ENCODE assay signal across 8 mouse cellular contexts in genomic region chr6:88589517-88589916, GRCm38 (mm10). TPM values are rescaled to one million over a fixed set of nuclear protein-coding genes. Genes with fewer than 3 reads are reported as not detected.
A peak's percentile ranks its signal among the peaks of the same experiment; 100 is the strongest.
DNase-seq lines count a peak whose midpoint lies in the region; ATAC-seq and TF ChIP-seq lines count a peak whose summit lies in the region.

No protein-coding gene starts in this region.

- TF ChIP-seq POLR2A in lung, adult 2 months (IDR thresholded peaks at IDR 0.05; ENCODE audit: borderline replicate concordance, extremely low read depth, low read depth, low read length) = no peak

- peak; percentile 71; the same call in 1 of the 2 replicates for TF ChIP-seq CTCF in lung, adult 2 months (IDR thresholded peaks at IDR 0.05; ENCODE audit: insufficient read depth, low read length)

- intact Hi-C loops in gastrocnemius, postnatal 14 days (cut with DNase I; ENCODE audit: low total_unique reads) = no loop called here

- 36% methylated on average over 5 of the region's 5 CpGs for WGBS in hindbrain, embryonic 10.5 days
- WGBS in hindbrain, embryonic 16.5 days = 21% methylated on average over 5 of the region's 5 CpGs
- WGBS in hindbrain, embryonic 15.5 days = 22% methylated on average over 5 of the region's 5 CpGs
- 16% methylated on average over 5 of the region's 5 CpGs for WGBS in lung, adult 2 months

- peaks cover 4% of the 10 kb centered on the region; the same call in 1 of the 2 replicates for H3K27me3 ChIP-seq in hindbrain, embryonic 10.5 days (ENCODE audit: insufficient read depth, poor library complexity, severe bottlenecking)
- H3K27me3 ChIP-seq in hindbrain, embryonic 16.5 days (replicated peaks; ENCODE audit: control insufficient read depth, insufficient read depth, low read length) = no peaks in the 10 kb centered on the region
- no peaks in the 10 kb centered on the region for H3K27me3 ChIP-seq in hindbrain, embryonic 15.5 days

- H3K27ac ChIP-seq in hindbrain, embryonic 10.5 days = no peak overlapping the region
- H3K27ac ChIP-seq in hindbrain, embryonic 16.5 days (ENCODE audit: low read depth, low read length) = no peak overlapping the region
- no peak overlapping the region for H3K27ac ChIP-seq in hindbrain, embryonic 15.5 days (replicated peaks)

- no peak overlapping the region for H3K4me2 ChIP-seq in hindbrain, embryonic 16.5 days (ENCODE audit: low read length)
- H3K4me2 ChIP-seq in hindbrain, embryonic 15.5 days = no peak overlapping the region

- H3K9ac ChIP-seq in hindbrain, embryonic 16.5 days (ENCODE audit: low read depth, low read length) = no peak overlapping the region
- H3K9ac ChIP-seq in hindbrain, embryonic 15.5 days = no peak overlapping the region

- peaks cover 9% of the 10 kb centered on the region for H3K4me1 ChIP-seq in hindbrain, embryonic 10.5 days (replicated peaks)
- no peaks in the 10 kb centered on the region; the same call in 1 of the 2 replicates for H3K4me1 ChIP-seq in hindbrain, embryonic 16.5 days (ENCODE audit: control insufficient read depth, insufficient read depth, low read depth, low read length)
- 0 out of 2 replicates have a peak, but pooled peaks cover 3% of the 10 kb centered on the region for H3K4me1 ChIP-seq in hindbrain, embryonic 15.5 days (replicated peaks)
- peaks cover 4% of the 10 kb centered on the region for H3K4me1 ChIP-seq in lung, adult 2 months (ENCODE audit: control insufficient read depth, insufficient read depth, low read length)

- no peak for ATAC-seq in hindbrain, embryonic 16.5 days
- peak; percentile 72; the same call in 1 of the 2 replicates for ATAC-seq in hindbrain, embryonic 15.5 days (ENCODE audit: low FRiP score, low read depth)

- H3K4me3 ChIP-seq in hindbrain, embryonic 10.5 days = no peak overlapping the region
- no peak overlapping the region for H3K4me3 ChIP-seq in hindbrain, embryonic 16.5 days (ENCODE audit: low read length)
- H3K4me3 ChIP-seq in hindbrain, embryonic 15.5 days = no peak overlapping the region
- no peak overlapping the region for H3K4me3 ChIP-seq in lung, adult 2 months (replicated peaks; ENCODE audit: extremely low read depth, low read depth, low read length)

- H3K9me3 ChIP-seq in hindbrain, embryonic 10.5 days = no peaks in the 10 kb centered on the region
- no peaks in the 10 kb centered on the region for H3K9me3 ChIP-seq in hindbrain, embryonic 16.5 days (ENCODE audit: control insufficient read depth, low read length)
- H3K9me3 ChIP-seq in hindbrain, embryonic 15.5 days = no peaks in the 10 kb centered on the region

- no peaks in the 10 kb centered on the region for H3K36me3 ChIP-seq in hindbrain, embryonic 10.5 days
- no peaks in the 10 kb centered on the region for H3K36me3 ChIP-seq in hindbrain, embryonic 16.5 days (ENCODE audit: control insufficient read depth, insufficient read depth, low read length)
- H3K36me3 ChIP-seq in hindbrain, embryonic 15.5 days = no peaks in the 10 kb centered on the region

- DNase-seq in hindbrain, embryonic 10.5 days (ENCODE audit: low spot score) = peak; percentile 30
- peak; percentile 73 for DNase-seq in MN1 (ENCODE audit: low spot score)
- peak; percentile 56 for DNase-seq in embryo, embryonic 10.5 days (ENCODE audit: low spot score)
- DNase-seq in lung, adult 2 months = peak; percentile 10
- DNase-seq in right cerebral cortex, postnatal 25 days = peak; percentile 31
- DNase-seq in gastrocnemius, postnatal 14 days = no peak

RNA-seq across cellular contexts. Expression of gene Kbtbd12, which starts 48.2 kb away (rescaled TPM):
- not detected in 2 replicates for polyA plus RNA-seq in hindbrain, embryonic 10.5 days (2016; fragmentation: Nextera tagmentation; extraction: Ambion mirVana)
- 0.60 and 0.74 TPM in 2 replicates for polyA plus RNA-seq in hindbrain, embryonic 16.5 days (2015; fragmentation: Nextera tagmentation; extraction: Ambion mirVana)
- 0.83 and 0.88 TPM in 2 replicates for polyA plus RNA-seq in hindbrain, embryonic 15.5 days (2015; fragmentation: Nextera tagmentation; extraction: Ambion mirVana)
- polyA plus RNA-seq in lung, adult 2 months (2012; rRNA removed) = 0.16 and 1.8 TPM in 2 replicates
- 10 to 100 TPM; 42.3 to 44.3 TPM for total RNA-seq in gastrocnemius, postnatal 14 days (2021)
